Mouse (Mus musculus) T-helper 2 cell (primary cell): Measurements from ENCODE around the gene Cnst.

Experiments
- in situ Hi-C: fragments of 300-600 bp; cut with MboI, MseI; formaldehyde crosslinking; loops from one replicate; pipeline ENCODE4 v1.15.1; 2025; ENCODE audit warnings: high pct_unique_total_duplicates

Gene Cnst

DNA sequence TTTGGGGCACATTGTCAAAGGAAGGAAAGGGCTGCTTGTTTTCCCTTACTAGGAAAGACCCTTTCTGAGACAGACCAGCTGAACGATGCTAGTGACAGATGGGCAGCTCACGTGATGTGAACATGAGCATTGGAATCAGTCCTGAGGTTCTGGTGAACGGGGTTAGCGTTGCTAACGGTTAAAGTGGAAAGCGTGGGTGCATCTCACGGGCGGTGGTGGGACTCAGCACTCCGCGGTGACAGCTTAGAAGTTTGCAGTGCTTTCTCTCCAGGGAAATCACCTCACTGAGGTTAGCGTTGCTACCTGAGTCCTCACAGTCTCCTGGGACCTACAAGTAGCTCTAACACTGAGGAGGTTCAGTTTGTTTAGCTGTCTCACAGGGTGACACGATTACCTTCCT lies 45.5 kb downstream of the Cnst start:
- in situ Hi-C loops: no loop called here

DNA sequence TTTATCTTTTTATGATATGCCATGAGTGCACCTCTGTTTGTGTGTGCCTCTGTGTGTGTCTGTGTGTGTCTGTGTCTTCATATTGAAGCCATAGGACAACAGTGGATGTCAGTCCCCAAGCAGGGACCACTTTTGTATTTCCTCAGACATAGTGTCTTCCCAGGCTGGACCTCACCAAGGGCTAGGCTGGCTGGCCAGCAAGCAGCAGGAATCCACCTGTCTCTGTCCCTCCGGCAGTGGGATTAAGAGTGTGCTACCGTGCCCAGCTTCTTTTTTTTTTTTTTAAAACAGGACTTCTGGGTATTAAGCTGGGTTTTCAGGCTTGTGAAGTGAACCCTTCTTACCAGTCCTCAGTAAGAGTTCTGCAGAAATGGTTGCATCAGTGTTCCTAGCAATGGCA lies 46.0 kb downstream of the Cnst start:
- in situ Hi-C loops: no loop called here

DNA sequence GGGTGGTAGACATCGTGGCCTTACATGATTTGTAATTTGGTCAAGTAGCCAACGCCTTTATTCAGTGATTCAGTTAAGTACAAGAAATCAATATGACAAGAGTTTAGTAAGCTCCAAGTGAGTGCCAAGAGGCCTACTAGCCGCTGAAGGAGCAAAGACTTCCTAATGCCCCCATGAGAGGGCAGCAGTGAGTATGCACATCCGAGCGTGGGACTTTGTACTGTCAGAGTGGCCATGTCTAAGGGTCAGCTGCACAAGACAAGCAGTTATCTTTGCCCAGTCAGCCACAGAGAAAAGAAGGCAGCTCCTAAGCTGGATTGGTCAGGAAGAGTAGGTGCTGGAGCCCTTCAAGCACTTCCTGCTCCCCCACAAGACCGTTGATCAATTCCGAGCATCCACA lies 46.8 kb downstream of the Cnst start:
- in situ Hi-C loops: no loop called here

DNA sequence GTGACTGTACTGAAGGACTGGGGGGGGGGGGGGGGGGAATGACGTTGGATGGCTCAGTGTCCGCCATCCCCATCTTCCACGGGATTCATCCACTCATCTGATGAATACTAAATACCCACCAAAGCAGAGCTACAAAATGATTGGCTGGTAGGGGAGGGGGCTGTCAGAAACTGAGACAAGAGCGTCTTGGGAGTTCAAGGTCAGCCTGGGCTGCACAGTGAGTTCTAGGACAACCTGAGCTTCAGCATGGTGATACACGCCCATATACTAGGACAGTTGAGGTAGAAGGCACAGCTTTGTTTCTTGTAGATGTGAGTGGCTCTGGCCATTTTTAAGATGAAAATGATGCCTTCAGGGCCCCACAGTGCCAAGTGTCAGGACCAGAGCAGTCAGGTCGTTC lies 52.2 kb downstream of the Cnst start:
- in situ Hi-C loops: no loop called here

DNA sequence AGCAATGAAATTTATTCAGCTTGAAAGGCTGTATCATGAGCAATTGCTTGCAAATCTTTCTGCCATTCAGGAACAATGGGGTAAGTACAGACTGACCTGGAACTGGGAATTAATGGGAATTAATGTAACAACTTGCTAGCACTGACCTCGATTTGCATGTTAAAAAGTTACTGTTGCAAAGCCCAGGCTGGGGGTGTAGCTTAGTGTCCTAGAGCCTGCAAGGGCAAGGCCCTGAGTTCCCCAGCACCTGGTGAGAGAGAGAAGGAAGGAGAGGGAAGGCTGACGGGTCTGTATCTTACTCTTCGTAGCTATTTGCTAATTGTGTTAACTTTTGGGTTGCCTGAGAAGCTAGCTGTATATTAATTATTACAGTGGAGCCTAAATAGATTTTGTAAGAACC lies 58.4 kb downstream of the Cnst start:
- in situ Hi-C loops: no loop called here

DNA sequence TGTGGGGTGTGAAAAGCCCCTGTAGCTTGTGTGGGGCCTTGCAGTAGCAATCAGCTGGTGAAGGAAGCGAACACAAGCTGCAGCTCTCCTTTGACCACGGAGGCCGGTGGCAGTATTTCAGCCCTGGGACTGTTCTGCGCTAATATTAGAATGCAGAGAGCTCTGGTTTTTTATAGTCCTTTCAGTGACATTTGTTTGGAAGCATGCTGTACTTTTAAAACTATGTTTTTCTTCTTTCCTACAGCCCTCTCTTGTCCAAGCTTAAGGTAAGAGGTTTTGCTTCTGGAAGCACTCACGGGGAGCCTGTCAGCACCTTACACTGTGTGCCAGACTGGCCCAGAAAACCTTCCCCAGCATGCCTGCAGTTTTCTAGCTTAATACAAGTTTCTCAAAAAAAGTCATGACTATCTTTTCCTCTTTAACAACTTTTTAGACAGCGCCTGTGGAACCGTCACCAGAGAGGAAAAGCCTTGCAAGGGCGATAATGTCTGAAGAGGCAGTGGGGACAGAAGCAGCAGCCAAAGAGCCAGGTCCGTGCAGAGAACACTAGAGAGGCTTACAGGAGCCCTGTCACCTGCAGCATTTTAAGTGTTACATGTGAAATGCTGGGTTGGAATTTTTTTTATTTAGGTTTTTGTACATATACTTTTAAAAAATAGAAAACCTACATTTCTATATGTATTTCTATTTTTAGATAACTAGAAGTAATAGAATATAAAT lies 60.0 kb downstream of the Cnst start:
- in situ Hi-C loops: no loop called here

DNA sequence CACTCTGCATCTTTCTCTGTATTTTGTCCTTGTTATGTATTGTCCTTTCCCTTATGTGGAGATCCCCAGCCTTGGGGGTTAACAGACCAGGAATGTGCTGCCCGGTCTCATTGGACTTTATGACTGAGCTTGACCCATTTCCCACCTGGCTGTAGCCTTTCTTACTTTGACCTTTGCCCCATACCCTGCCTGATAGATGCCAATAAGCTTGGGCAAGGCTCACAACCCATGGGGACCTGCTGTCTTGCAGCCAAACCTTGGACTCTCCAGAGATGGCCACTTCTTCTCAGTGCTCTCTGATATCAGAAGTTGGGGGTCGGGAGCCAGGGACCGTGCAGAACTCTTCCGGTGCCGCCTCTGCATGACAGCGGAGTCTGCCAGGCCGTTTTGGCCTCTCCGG lies 62.4 kb downstream of the Cnst start:
- in situ Hi-C loops: no loop called here

DNA sequence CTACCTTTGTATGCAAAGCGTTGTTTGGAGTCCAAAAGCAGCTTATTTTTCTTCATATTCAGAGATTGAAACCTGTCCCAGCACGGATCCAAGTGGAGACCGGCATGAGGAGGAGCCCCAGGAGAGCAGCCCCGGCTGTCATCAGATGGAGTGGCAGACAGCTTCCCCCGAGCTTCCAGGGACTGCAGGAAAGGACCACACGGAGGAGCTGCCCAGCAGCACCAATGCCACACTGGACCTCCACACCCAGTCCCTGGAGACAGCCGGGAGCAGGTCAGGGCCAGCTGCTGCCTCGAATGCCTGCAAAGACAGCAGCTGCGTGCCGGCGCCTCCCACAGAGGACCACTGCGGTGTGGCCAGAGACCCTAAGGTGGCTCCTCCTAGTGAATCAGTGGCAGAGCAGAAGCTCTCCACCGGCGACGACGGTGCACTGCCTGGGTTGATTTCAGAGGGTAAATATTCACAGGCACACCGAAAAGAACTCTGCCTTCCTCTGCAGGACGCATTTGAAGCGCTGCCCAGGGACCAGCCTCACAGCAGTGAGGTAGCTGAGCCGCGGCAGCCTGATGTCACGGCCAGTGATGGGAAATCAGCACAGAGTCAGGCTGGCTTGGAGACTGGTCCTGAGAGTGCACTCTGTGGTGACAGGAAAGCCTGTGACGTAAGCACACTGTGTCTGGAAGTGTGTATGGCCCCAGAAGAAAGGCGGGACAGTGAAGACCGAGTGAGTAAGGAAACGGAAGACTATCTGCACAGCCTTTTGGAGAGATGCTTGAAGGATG lies 63.7 kb downstream of the Cnst start:
- in situ Hi-C loops: no loop called here

DNA sequence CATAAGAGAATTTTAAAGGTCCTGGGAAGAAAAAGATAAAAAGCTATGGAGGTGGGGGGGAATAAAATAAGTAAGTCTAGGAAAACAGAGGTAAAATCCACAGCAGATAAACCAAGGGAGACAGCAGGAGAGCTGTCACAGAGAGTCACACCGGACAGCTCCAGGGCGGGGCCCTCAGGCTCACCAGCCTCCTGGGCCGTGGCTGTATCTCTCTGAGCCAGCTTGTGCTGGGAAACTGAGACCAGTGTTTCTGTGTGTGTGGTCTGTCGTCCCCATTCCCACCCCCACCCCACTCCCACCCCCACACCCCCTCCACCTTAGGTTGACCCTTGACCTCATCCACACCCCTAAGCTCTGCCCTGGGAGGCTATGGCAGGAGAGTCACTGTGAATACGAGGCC lies 65.0 kb downstream of the Cnst start:
- in situ Hi-C loops: no loop called here

DNA sequence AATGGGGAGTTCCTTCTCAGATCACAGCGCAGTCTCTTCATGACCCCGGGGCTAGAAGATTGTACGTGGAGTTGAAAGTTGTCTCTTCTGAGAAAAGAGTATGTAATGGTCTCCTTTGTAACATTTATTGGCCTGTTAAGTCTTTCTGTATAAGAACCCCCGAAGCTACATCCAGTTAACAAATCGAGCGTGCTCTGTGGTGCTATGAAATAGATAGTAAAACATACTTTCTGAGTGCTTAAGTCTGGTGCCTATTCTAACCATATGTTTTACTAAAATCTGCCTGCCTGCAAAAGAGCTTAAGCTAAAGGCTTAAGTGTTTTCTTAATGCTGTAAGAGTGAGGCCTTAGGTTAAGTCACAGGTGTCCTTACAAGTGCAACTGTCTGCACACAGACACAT lies 66.2 kb downstream of the Cnst start:
- in situ Hi-C loops: no loop called here

DNA sequence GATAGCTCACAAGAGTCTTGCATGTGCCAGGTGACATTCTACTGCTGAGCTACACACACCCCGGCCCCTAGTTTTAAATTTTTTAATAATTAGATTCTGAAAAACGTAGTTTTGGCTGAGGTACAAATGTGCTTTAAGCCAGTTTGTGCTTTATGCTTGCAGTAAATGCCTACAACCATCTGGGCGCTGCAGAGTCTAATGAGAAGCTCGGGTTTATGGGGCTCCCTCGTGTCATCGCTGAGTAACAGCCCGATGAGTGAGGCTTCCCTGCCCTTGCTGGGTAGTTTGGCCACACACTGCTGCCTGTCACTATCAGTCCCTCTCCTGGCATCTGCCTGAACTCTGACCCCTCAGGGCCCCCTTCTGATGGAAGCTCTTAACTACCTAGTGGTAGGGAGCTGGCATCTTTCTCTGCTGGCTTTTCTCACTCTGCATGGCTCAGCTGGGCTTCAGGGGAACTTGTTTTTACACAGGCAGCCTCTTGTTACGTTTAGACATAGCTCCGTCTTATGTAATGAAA lies 66.9 kb downstream of the Cnst start:
- in situ Hi-C loops: no loop called here

DNA sequence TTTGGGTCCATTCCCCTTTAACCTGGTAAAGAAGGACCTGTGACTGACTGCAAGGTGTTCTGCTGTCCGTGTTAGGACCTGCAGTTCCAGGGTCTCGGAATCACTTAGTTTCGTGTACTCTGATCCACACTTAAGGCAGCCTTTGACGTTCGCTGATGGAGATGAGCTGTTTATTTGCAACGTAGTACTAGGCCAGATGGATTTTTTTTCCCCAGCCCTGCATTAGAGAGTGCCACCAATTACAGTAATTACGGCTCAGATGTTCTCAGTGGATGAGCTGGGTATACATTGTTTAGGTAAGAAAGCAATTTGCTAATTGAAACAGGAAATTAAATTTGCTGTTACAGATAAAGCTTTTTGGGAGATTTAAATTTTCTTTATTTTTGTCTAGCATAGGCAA lies 71.3 kb downstream of the Cnst start:
- in situ Hi-C loops: no loop called here

DNA sequence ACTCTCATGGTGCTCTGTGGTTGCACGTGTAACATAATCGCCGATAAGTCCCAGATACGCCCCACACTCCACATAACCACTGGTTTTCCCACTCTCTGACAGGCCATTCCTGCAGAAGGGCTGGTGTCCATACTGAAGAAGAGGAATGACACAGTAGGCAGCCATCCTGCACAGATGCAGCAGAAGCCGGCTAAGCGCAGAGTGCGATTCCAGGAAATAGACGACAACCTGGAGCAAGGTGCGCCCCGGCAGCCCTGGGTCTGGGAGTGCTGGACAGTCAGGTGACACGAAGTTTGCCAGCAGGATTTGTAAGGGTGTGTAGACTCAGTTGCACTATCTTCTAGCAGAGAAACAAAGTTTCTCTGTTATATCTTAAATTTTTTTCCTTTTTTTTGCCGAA lies 76.5 kb downstream of the Cnst start:
- in situ Hi-C loops: no loop called here

DNA sequence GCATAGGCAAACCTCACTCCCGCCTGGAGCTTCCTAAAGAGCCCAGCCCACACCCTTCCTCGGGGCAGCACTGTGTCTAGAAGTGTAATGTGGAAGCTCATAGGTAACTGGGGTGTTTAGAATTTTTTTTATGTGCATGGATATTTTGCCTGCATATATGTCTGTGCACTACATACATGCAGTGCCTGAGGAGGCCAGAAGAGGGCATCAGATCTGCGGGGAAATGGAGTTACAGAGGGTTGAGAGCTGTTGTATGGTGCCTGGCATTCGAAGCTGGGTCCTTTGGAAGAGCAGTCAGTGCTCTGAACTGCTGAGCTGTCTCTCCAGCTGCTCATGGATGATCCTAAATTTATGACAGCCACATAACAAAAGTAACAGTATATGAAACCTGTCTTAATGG lies 77.5 kb downstream of the Cnst start:
- in situ Hi-C loops: no loop called here

DNA sequence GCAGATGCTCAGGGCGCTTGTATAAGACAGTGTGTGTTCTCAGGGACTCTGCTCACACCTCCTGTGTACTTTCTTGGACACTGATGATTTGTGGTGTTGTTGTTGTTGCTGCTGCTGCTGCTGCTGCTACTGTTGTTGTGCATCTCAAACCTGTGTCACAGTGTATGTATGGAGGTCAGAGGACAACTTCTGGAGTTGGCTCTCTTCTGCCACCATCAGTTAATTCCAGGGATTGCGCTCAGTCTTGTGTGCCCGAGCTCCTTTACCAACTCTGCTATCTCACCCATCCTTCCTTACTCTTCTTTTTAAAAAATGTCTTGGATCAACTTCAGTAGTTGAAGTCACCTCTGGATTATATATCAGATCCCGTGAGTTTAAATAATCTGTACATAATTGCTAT lies 78.2 kb downstream of the Cnst start:
- in situ Hi-C loops: no loop called here

DNA sequence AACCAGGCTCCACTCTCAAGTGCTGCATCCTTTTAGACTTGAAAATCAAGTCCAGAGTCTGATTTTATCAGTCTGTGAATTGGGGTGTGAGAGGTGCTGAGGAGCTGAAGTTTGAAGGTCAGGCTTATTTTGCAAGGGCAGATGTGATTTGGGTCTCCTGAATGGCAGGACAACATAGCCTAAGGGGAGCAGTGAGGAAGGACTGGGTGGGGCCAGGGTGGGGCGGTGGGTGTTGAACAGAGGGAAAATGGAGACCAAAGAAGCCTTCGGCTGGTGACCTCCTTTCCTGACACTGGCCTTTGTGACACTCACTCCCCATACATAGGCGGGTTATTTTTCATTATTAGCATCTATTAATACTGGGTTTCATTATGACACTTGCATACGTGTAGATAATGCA lies 81.7 kb downstream of the Cnst start:
- in situ Hi-C loops: no loop called here

DNA sequence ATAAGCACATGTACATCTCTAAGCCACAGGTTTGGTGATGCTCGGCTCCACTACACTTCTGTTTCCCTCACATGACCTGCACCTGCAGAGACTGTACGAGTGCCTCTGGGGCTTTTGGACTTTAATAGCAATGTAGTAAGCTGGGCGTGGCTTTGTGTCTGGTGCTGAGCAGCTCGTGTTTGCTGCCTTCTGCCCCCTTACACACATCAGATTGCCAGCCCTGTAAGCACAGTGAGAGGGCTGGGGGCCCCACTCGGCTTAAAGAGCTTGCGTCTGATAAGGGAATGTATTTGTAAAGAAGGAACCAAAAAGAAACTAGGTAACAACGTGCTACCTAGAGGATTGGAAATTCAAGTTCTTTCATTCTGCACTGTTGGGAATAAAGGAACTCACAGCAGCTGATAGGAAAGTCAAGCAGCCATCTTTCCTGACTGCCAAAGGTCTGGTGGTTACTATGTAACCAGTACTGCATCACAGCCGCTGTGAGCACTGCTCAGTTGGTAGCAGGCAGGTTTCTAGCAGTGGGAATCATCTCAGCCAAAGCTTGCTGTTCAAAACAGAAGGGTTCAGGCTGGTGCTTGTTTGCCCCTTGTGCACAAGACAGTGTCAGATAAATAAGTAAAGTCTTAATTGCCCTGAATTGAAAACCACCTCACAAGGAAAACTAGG lies 82.4 kb downstream of the Cnst start:
- in situ Hi-C loops: no loop called here

DNA sequence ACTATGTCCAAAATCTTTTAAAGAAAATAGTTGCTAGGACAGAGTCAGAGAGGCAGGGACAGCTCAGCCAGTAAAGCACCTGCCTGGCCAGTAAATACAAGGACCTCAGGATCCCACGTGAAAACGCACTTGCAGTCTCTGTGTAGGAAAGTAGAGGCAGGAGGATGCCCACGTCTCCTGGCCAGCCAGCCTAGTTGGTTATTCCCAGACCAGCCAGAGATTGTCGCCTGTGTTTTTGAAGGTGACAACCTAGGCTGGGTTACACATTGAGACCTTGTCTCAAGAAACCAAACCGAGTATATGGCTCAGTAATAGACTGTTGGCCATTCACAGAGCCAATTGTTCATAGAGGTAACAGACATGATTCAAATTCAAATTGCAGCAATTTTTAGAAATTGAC lies 83.1 kb downstream of the Cnst start:
- in situ Hi-C loops: no loop called here

DNA sequence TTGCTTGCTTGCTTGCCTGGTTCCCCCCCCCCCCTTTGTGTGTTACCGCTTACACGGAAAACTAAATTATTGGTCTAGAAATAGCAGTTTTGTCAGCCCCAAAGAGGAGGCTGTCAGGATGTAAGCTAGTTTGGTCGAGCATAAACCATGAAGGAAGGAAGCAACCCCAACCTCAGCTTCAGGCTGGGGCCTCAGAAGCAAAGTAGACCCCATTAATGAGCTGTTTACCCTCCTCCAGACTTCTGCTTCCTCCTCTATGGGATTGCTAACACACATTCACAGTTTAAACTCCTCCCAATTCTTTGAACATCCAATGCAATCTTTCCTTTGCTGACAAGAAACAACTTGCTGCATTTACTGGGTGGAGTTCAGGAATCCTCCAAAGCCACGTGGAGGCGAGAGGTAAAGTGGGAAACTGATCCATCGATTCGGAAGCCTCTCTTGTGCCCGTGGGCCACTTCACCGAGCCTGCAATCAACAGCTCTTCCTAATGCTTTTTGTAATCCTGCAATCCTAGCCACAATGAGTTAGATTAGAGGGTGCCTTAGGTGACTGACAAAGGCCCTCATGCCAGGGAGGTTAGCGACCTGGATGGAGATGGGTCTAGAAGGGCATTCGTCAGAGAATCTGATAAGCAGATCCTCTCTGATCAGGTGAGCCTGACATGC lies 86.7 kb downstream of the Cnst start:
- in situ Hi-C loops: loop anchor here (5.0 kb wide), 1 partner anchor 126 kb away; no protein-coding TSS in a partner anchor

DNA sequence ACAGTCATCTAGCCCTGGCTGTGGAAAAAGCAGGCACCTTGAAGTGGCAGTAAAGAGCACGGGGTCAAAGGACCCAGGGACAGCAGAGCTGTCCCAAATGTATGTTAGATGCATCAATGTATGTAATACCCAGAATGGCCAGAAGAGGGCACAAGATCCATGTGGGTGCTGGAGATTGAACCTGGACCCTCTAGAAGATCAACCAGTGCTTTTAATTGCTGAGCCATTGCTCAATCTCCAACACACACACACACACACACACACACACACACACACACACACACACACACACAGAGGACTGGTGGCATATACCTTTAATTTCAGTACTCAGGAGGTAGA lies 87.2 kb downstream of the Cnst start:
- in situ Hi-C loops: loop anchor here (5.0 kb wide), 1 partner anchor 126 kb away; no protein-coding TSS in a partner anchor

DNA sequence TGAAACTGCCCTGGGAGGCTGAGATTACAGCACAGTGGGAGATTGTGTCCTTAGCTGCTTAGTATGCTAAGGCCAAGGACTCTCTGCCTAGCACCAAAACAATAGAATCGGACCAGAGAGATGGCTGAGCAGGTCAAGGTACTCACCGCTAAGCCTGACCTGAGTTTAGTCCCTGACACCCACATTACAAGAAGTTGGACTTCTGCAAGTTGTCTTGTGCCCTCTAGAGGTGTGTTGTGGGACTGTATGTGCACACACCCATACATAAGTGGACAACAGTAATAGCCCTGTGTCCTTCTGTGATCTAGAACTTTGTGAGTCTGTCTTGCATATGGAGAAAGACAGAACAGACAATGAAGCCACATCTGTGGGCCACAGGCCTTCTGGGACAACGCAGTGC lies 88.0 kb downstream of the Cnst start:
- in situ Hi-C loops: loop anchor here (5.0 kb wide), 1 partner anchor 127 kb away; no protein-coding TSS in a partner anchor

DNA sequence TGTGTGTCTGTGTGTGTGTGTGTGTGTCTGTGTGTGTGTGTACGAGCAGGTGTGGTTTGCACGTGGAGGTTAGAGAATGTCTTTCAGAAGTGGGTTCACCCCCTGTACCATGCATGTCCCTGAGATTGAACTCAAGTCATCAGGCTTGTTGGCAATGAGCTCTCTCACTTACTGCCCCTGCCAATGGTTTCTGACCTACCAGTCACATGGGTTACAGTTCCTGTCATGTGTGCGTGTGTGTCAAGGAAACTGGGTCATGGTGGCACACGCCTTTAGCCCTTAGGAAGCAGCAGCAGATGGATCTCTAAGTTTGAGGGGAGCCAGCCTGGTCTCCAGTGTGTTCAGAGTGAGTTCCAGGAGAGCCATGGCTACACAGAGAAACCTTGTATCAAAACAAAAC lies 96.6 kb downstream of the Cnst start:
- in situ Hi-C loops: loop anchor here (10.0 kb wide), 1 partner anchor 92 kb away; no protein-coding TSS in a partner anchor
